In genomic region chr4:65604504-65605150, GRCm38 (mm10) we compare ENCODE assay signal across 8 mouse cellular contexts. TPM values are rescaled to one million over a fixed set of nuclear protein-coding genes. Genes with fewer than 3 reads are reported as not detected.
DNase-seq lines count a peak whose midpoint lies in the region; ATAC-seq and TF ChIP-seq lines count a peak whose summit lies in the region.

Gene Trim32 (plus strand): TSS chr4:65604986.

- peak within 1 kb of the TSS; percentile 54; the same call in 1 of the 2 replicates for H3K27ac ChIP-seq in heart, embryonic 12.5 days (ENCODE audit: poor library complexity, severe bottlenecking)
- no peak within 1 kb of the TSS for H3K27ac ChIP-seq in kidney, postnatal 0 days
- no peak within 1 kb of the TSS for H3K27ac ChIP-seq in liver, embryonic 11.5 days (ENCODE audit: low read depth, low read length)
- H3K27ac ChIP-seq in stomach, embryonic 14.5 days (ENCODE audit: low read length) = no peak within 1 kb of the TSS

- H3K4me2 ChIP-seq in heart, embryonic 12.5 days = peak within 1 kb of the TSS; percentile 88
- peak within 1 kb of the TSS; percentile 81 for H3K4me2 ChIP-seq in kidney, postnatal 0 days (ENCODE audit: low read length)
- H3K4me2 ChIP-seq in liver, embryonic 11.5 days = peak within 1 kb of the TSS; percentile 86
- peak within 1 kb of the TSS; percentile 66 for H3K4me2 ChIP-seq in stomach, embryonic 14.5 days (replicated peaks; ENCODE audit: low read depth, low read length)

- WGBS in heart, embryonic 12.5 days = 2% methylated on average over 33 of the region's 33 CpGs
- WGBS in kidney, postnatal 0 days = 3% methylated on average over 33 of the region's 33 CpGs
- 4% methylated on average over 33 of the region's 33 CpGs for WGBS in liver, embryonic 11.5 days
- WGBS in stomach, embryonic 14.5 days = 3% methylated on average over 33 of the region's 33 CpGs

- DNase-seq in B cell, adult 2 months = peak; percentile 93 to 94
- DNase-seq in brain, adult 2 months (ENCODE audit: low read depth, low spot score) = peak; percentile 99
- DNase-seq in kidney, postnatal 0 days (ENCODE audit: low spot score) = peak; percentile 97
- DNase-seq in liver, embryonic 11.5 days (ENCODE audit: low spot score) = peak; percentile 97
- DNase-seq in naive thymus-derived CD4-positive, alpha-beta T cell, adult 2 months (ENCODE audit: low read depth) = peak; percentile 97

- peak within 1 kb of the TSS; percentile 94 for H3K9ac ChIP-seq in heart, embryonic 12.5 days
- peak within 1 kb of the TSS; percentile 69 for H3K9ac ChIP-seq in kidney, postnatal 0 days (ENCODE audit: low read depth, low read length)
- H3K9ac ChIP-seq in liver, embryonic 11.5 days (ENCODE audit: low read depth, low read length) = peak within 1 kb of the TSS; percentile 69
- peak within 1 kb of the TSS; percentile 73 for H3K9ac ChIP-seq in stomach, embryonic 14.5 days (replicated peaks; ENCODE audit: low read depth, low read length)

- peak within 1 kb of the TSS; percentile 90 for H3K4me3 ChIP-seq in heart, embryonic 12.5 days
- H3K4me3 ChIP-seq in kidney, postnatal 0 days (replicated peaks; ENCODE audit: low read depth, low read length) = peak within 1 kb of the TSS; percentile 74
- H3K4me3 ChIP-seq in liver, embryonic 11.5 days (ENCODE audit: low read depth, low read length) = peak within 1 kb of the TSS; percentile 75
- H3K4me3 ChIP-seq in stomach, embryonic 14.5 days (ENCODE audit: low read depth, low read length) = peak within 1 kb of the TSS; percentile 61

- no peaks in the 10 kb centered on the region for H3K36me3 ChIP-seq in heart, embryonic 12.5 days
- H3K36me3 ChIP-seq in kidney, postnatal 0 days (ENCODE audit: insufficient read depth, low read length) = no peaks in the 10 kb centered on the region
- H3K36me3 ChIP-seq in liver, embryonic 11.5 days (ENCODE audit: control insufficient read depth, insufficient read depth, low read length) = no peaks in the 10 kb centered on the region
- no peaks in the 10 kb centered on the region for H3K36me3 ChIP-seq in stomach, embryonic 14.5 days (ENCODE audit: control insufficient read depth, insufficient read depth, low read length)

- no peaks in the 10 kb centered on the region for H3K9me3 ChIP-seq in heart, embryonic 12.5 days (replicated peaks)
- H3K9me3 ChIP-seq in kidney, postnatal 0 days (replicated peaks; ENCODE audit: low read length) = no peaks in the 10 kb centered on the region
- no peaks in the 10 kb centered on the region for H3K9me3 ChIP-seq in liver, embryonic 11.5 days (ENCODE audit: control insufficient read depth, low read length)
- H3K9me3 ChIP-seq in stomach, embryonic 14.5 days (ENCODE audit: control insufficient read depth, low read depth, low read length) = no peaks in the 10 kb centered on the region

- peaks cover 37% of the 10 kb centered on the region for H3K4me1 ChIP-seq in heart, embryonic 12.5 days (replicated peaks)
- H3K4me1 ChIP-seq in kidney, postnatal 0 days (replicated peaks; ENCODE audit: insufficient read depth, low read length) = peaks cover 10% of the 10 kb centered on the region
- H3K4me1 ChIP-seq in liver, embryonic 11.5 days (replicated peaks; ENCODE audit: control insufficient read depth, insufficient read depth, low read length) = peaks cover 22% of the 10 kb centered on the region
- peaks cover 10% of the 10 kb centered on the region; the same call in 1 of the 2 replicates for H3K4me1 ChIP-seq in stomach, embryonic 14.5 days (ENCODE audit: control insufficient read depth, insufficient read depth, low read length)

- ATAC-seq in erythroid progenitor cell, adult 5-6 weeks (replicated peaks; ENCODE audit: low FRiP score, poor library complexity, severe bottlenecking) = 0 out of 2 replicates have a peak, but pooled peaks have one; percentile 52
- peak; percentile 93 for ATAC-seq in heart, embryonic 12.5 days (ENCODE audit: insufficient number of reproducible peaks, low FRiP score)
- peak; percentile 98 for ATAC-seq in kidney, postnatal 0 days (replicated peaks; ENCODE audit: low FRiP score, low read depth)
- ATAC-seq in liver, embryonic 11.5 days (replicated peaks; ENCODE audit: low FRiP score) = peak; percentile 93
- ATAC-seq in stomach, embryonic 14.5 days (ENCODE audit: insufficient number of reproducible peaks, insufficient read depth, low FRiP score, low read depth) = peak; percentile 95

- H3K27me3 ChIP-seq in heart, embryonic 12.5 days (replicated peaks) = no peaks in the 10 kb centered on the region
- no peaks in the 10 kb centered on the region for H3K27me3 ChIP-seq in kidney, postnatal 0 days (ENCODE audit: insufficient read depth, low read length)
- no peaks in the 10 kb centered on the region for H3K27me3 ChIP-seq in liver, embryonic 11.5 days (replicated peaks; ENCODE audit: control insufficient read depth, insufficient read depth, low read length)
- no peaks in the 10 kb centered on the region for H3K27me3 ChIP-seq in stomach, embryonic 14.5 days (ENCODE audit: control insufficient read depth, insufficient read depth, low read length)

- peak; percentile 2; the same call in 1 of the 2 replicates for TF ChIP-seq CTCF in kidney, postnatal 0 days (IDR thresholded peaks at IDR 0.05; ENCODE audit: low read depth)

RNA-seq across cellular contexts. Expression of gene Trim32, which starts in this region (rescaled TPM):
- 1.1 and 3.8 TPM in 2 replicates for total RNA-seq in erythroid progenitor cell, adult 5-6 weeks (2015; ENCODE audit: low replicate concordance)
- 0.77 and 1.2 TPM in 2 replicates for total RNA-seq in erythroid progenitor cell, adult 5-6 weeks (2017; ENCODE audit: low replicate concordance)
- 37.3 and 39.5 TPM in 2 replicates for polyA plus RNA-seq in heart, embryonic 12.5 days (2016; fragmentation: Nextera tagmentation; extraction: Ambion mirVana)
- polyA plus RNA-seq in kidney, postnatal 0 days (2015; fragmentation: Nextera tagmentation; extraction: Ambion mirVana) = 34.7 and 34.8 TPM in 2 replicates
- 27.5 and 28.0 TPM in 2 replicates for polyA plus RNA-seq in liver, embryonic 11.5 days (2014; fragmentation: Nextera tagmentation; extraction: Ambion mirVana)
- 49.4 and 52.7 TPM in 2 replicates for polyA plus RNA-seq in stomach, embryonic 14.5 days (2014; fragmentation: Nextera tagmentation; extraction: Ambion mirVana)
